Mouse (Mus musculus) embryonic facial prominence, embryonic 15.5 days (tissue): ENCODE measurements at regions not wholly inside any gene's neighbourhood (a gene's known extent, or its start where the extent isn't known, plus 50 kb on each side); places are given as distances from the start of the nearest gene placed in this dataset.

ENCODE experiments used
- ATAC-seq: fragments of 200-750 bp; cut with Nextera tagmentation; 2 replicates; pipeline ENCODE4 v1.8.0; 2017; ENCODE audit warnings: low read depth, moderate TSS enrichment; ENCODE audit not compliant: insufficient number of reproducible peaks, low FRiP score, low TSS enrichment
- H3K27ac ChIP-seq: fragments of 300-500 bp; sonication (generic); replicated peaks from 2 replicates; pipeline ENCODE4 v1.5.1; 2015; ENCODE audit warnings: mild to moderate bottlenecking, inconsistent platforms
- H3K27me3 ChIP-seq: fragments of 300-500 bp; sonication (generic); 2 replicates; pipeline ENCODE4 v1.6.1; 2015; ENCODE audit warnings: inconsistent platforms
- H3K36me3 ChIP-seq: fragments of 300-500 bp; sonication (generic); 2 replicates; pipeline ENCODE4 v1.6.1; 2015; ENCODE audit warnings: mild to moderate bottlenecking, inconsistent platforms
- H3K4me1 ChIP-seq: fragments of 300-500 bp; sonication (generic); 2 replicates; pipeline ENCODE4 v1.6.1; 2015; ENCODE audit warnings: inconsistent platforms
- H3K4me2 ChIP-seq: fragments of 300-500 bp; sonication (generic); replicated peaks from 2 replicates; pipeline ENCODE4 v1.6.1; 2015; ENCODE audit warnings: mild to moderate bottlenecking, inconsistent platforms
- H3K4me3 ChIP-seq: fragments of 300-500 bp; sonication (generic); replicated peaks from 2 replicates; pipeline ENCODE4 v1.5.1; 2015; ENCODE audit warnings: mild to moderate bottlenecking, inconsistent platforms
- H3K9ac ChIP-seq: fragments of 300-500 bp; sonication (generic); 2 replicates; pipeline ENCODE4 v1.6.1; 2015; ENCODE audit warnings: inconsistent platforms
- H3K9me3 ChIP-seq: fragments of 300-500 bp; sonication (generic); replicated peaks from 2 replicates; pipeline ENCODE4 v1.6.1; 2016; ENCODE audit warnings: inconsistent platforms
- WGBS: fragments of 180-500 bp; shearing (Covaris S2); methylation state at CpG from one replicate; pipeline ENCODE4 v1.1.7; 2015; 5-methylcytosine and 5-hydroxymethylcytosine counted together

DNA sequence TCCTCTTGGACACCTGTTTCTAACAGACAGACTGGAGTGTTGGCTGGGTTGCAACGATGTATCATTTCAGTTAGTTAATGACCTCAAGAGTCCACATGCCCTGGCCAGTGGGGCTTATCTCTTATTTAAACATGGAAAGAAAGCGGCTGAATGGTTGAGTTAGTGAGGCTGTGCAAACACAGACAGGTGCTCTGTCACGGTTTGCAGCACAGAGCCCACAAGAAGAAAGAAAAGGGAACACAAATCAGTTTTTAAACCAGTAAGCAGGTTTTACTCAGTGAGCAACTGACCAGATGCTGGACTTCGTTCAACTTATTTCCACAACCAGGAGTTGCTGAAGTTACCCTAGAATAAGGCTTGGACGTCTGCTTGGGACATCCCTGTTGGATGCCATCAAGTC, 86.3 kb downstream of the Qrsl1 start:
- 68% methylated on average over 5 of the region's 5 CpGs for WGBS
- no peak for ATAC-seq

DNA sequence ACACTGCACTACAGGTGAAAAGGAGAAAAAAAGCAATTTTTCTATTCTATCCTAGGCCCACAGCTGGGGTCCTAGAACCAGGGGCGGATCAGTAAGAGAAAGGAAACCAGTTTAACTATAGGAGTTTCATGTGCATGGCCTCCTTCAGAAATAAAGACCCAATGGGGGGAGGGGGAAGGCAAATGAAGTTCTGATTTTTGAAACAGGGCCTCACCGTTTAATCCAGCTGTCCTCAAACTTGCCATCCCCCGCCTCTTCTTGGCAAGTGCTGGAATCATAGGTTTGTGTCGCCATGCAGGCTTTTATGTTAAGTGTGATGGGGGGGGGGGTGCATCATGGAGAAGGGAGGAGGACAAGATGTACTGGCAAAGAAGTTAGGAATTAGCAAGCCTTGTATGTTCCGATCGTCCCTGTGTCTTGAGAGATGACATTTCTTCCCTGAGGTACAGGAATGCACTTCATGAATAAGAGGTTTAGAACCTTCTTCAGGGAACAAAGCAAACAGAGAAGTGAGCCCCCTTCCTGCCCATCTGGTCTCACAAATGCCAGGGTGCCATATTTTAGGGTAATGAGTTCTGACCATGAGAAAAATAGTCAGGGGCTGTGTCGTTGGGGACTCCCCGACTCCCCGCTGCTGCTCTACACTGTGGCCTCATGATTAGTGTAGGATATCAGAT, 83.9 kb downstream of the Qrsl1 start:
- Histone ChIP-seq H3K4me2 (no peak overlapping the region), H3K4me3 (no peak overlapping the region), H3K27me3 (no peaks in the 10 kb centered on the region), H3K4me1 (no peaks in the 10 kb centered on the region), H3K36me3 (no peaks in the 10 kb centered on the region), H3K27ac (no peak overlapping the region), H3K9ac (no peak overlapping the region), H3K9me3 (no peaks in the 10 kb centered on the region)
- WGBS: 71% methylated on average over 9 of the region's 9 CpGs
- no peak for ATAC-seq

More for the DNA sequence above, 86.3 kb downstream of the Qrsl1 start:
- H3K36me3 ChIP-seq: no peaks in the 10 kb centered on the region
- H3K4me2 ChIP-seq: no peak overlapping the region
- no peaks in the 10 kb centered on the region for H3K4me1 ChIP-seq
- no peaks in the 10 kb centered on the region for H3K9me3 ChIP-seq
- no peak overlapping the region for H3K4me3 ChIP-seq
- H3K27ac ChIP-seq: no peak overlapping the region
- no peak overlapping the region for H3K9ac ChIP-seq
- H3K27me3 ChIP-seq: no peaks in the 10 kb centered on the region

DNA sequence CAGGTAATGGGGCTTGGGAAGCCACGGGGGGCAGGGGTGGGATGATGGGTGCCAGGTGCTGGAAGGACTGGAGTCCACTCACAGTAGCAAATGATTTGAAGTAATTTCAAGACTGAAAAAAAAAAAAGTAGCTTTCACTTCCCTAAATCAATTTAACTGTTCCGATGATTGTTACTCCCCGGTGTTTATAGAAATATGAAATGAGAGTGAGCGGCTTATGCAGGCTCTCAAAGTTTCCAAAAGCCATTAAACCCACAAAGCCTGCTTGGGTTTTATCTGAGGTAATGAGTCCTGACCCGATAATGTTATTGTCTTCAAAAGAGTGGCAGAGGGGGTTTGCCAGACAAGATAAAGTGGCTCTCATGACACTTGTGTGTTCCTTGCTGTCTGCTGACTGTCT, 82.9 kb downstream of the Qrsl1 start:
- H3K27ac ChIP-seq: no peak overlapping the region
- no peak overlapping the region for H3K9ac ChIP-seq
- H3K9me3 ChIP-seq: no peaks in the 10 kb centered on the region
- no peaks in the 10 kb centered on the region for H3K27me3 ChIP-seq
- H3K4me3 ChIP-seq: no peak overlapping the region
- no peak for ATAC-seq
- H3K4me2 ChIP-seq: no peak overlapping the region
- no peaks in the 10 kb centered on the region for H3K4me1 ChIP-seq
- 72% methylated on average over 5 of the region's 5 CpGs for WGBS
- H3K36me3 ChIP-seq: no peaks in the 10 kb centered on the region

DNA sequence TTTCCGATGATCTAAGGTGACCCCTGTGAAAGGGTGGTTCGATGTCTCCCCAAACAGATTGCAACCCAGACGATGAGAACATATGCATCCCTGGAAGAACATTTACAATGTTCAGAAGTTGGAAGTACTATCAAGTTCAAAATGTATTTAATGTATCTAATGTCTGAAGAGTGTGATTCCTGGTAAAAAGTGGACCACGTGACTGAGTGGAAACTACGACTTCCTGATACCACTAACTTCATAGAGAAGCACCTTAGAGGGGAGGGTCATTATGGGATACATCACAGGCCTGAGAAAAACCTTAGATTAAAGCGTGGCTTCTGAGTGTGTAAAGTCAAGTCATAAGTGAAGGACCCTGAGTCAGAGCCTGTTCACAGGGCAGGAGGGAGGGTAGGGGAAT, 82.1 kb downstream of the Qrsl1 start:
- ATAC-seq: no peak

DNA sequence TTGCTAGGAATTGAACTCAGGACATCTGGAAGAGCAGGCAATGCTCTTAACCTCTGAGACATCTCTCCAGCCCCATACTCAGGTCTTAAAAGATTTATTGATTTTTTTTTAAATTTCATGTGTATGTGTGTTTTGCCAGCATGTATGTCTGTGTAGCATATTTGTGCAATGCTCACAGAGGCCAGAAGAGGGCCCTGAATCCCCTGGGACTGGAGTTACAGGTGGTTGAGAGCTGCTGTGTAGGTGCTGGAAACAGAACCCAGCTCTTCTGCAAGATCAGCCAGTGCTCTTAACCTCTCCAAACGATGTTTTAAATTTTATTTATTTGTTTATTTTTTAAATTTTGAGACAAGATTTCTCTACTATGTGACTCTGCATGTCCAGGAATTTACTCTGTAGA, 78.9 kb downstream of the Qrsl1 start:
- H3K9me3 ChIP-seq: no peaks in the 10 kb centered on the region
- H3K9ac ChIP-seq: no peak overlapping the region
- WGBS: 75% methylated on average over 1 of the region's 1 CpGs
- H3K27ac ChIP-seq: no peak overlapping the region
- H3K36me3 ChIP-seq: no peaks in the 10 kb centered on the region
- no peak overlapping the region for H3K4me3 ChIP-seq
- H3K4me1 ChIP-seq: no peaks in the 10 kb centered on the region
- H3K27me3 ChIP-seq: no peaks in the 10 kb centered on the region
- ATAC-seq: no peak
- no peak overlapping the region for H3K4me2 ChIP-seq

More for the DNA sequence above, 82.1 kb downstream of the Qrsl1 start:
- Histone ChIP-seq H3K9me3 (no peaks in the 10 kb centered on the region), H3K4me3 (no peak overlapping the region), H3K27me3 (no peaks in the 10 kb centered on the region), H3K4me2 (no peak overlapping the region), H3K4me1 (no peaks in the 10 kb centered on the region), H3K9ac (no peak overlapping the region), H3K36me3 (no peaks in the 10 kb centered on the region), H3K27ac (no peak overlapping the region)
- WGBS: 91% methylated on average over 6 of the region's 6 CpGs

DNA sequence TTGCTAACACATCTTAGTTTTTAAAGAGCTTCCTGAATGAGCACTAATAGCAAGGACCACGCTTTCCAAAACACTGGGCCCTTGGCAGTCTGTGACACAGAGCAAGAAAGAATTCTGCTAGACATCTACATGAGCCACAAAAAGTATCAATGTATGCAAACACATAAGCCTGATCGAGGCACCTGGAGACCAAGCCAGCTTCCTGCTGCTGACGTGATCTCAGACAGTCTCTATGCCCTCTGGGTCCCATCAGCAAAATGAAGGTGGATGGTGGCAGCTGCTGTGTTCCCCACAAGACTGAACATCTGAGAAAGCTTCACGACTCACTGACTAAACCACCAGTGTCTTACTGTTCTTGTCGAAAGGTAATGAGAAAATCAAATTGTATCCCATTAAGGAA, 77.5 kb downstream of the Qrsl1 start:
- Histone ChIP-seq H3K9ac (no peak overlapping the region), H3K9me3 (no peaks in the 10 kb centered on the region), H3K4me1 (no peaks in the 10 kb centered on the region), H3K36me3 (no peaks in the 10 kb centered on the region), H3K4me2 (no peak overlapping the region), H3K4me3 (no peak overlapping the region), H3K27me3 (no peaks in the 10 kb centered on the region), H3K27ac (no peak overlapping the region)
- 62% methylated on average over 5 of the region's 5 CpGs for WGBS
- ATAC-seq: no peak
